Mouse (Mus musculus): Measurements from ENCODE around the gene Fnbp1.

GRCm38 (mm10) chr2:31066019-31066789, 75.6 kb downstream of the Fnbp1 start:
- no peak for TF ChIP-seq POLR2A (IDR thresholded peaks at IDR 0.05; ENCODE audit: low read depth, low read length)
- TF ChIP-seq CTCF (conservative IDR thresholded peaks at IDR 0.05; ENCODE audit: insufficient read depth, insufficient read length, low read depth, low read length) = no peak
